Mouse (Mus musculus) liver, postnatal 0 days (tissue): Measurements from ENCODE around the gene Ap1s2. TPM values are rescaled to one million over a fixed set of nuclear protein-coding genes. Genes with fewer than 3 reads are reported as not detected.

Experiments used
- ATAC-seq: fragments of 200-750 bp; cut with Nextera tagmentation; 2 replicates; pipeline ENCODE4 v1.8.0; 2017; ENCODE audit warnings: mild to moderate bottlenecking, moderate library complexity
- DNase-seq: peaks from one replicate; pipeline ENCODE4 v3.0.0-alpha.2; 2016
- H3K27ac ChIP-seq: fragments of 300-500 bp; sonication (generic); 2 replicates; pipeline ENCODE4 v1.5.1; 2014; ENCODE audit warnings: antibody characterized with exemption, moderate library complexity, mild to moderate bottlenecking, low read depth
- H3K27me3 ChIP-seq: fragments of 300-500 bp; sonication (generic); 2 replicates; pipeline ENCODE4 v1.6.1; 2014; ENCODE audit warnings: low read length, control low read depth, mixed read lengths; ENCODE audit not compliant: insufficient read depth
- H3K36me3 ChIP-seq: fragments of 300-500 bp; sonication (generic); replicated peaks from 2 replicates; pipeline ENCODE4 v1.6.1; 2014; ENCODE audit warnings: mild to moderate bottlenecking, control low read depth, low read length, moderate library complexity, mixed read lengths; ENCODE audit not compliant: insufficient read depth
- H3K4me1 ChIP-seq: fragments of 300-500 bp; sonication (generic); 2 replicates; pipeline ENCODE4 v1.6.1; 2014; ENCODE audit warnings: antibody characterized with exemption, mild to moderate bottlenecking, control low read depth; ENCODE audit not compliant: insufficient read depth
- H3K4me2 ChIP-seq: fragments of 300-500 bp; sonication (generic); 2 replicates; pipeline ENCODE4 v1.6.1; 2014; ENCODE audit warnings: low read depth, mild to moderate bottlenecking, low read length, moderate library complexity, mixed read lengths
- H3K4me3 ChIP-seq: fragments of 300-500 bp; sonication (generic); 2 replicates; pipeline ENCODE4 v1.5.1; 2014; ENCODE audit warnings: low read depth, low read length
- H3K9ac ChIP-seq: fragments of 300-500 bp; sonication (generic); replicated peaks from 2 replicates; pipeline ENCODE4 v1.6.1; 2014; ENCODE audit warnings: mild to moderate bottlenecking, moderate library complexity
- H3K9me3 ChIP-seq: fragments of 300-500 bp; sonication (generic); 2 replicates; pipeline ENCODE4 v1.6.1; 2016; ENCODE audit warnings: mild to moderate bottlenecking, control low read depth, low read length, mixed read lengths
- CTCF ChIP-seq: sonication (generic); IDR thresholded peaks from 2 replicates; pipeline ENCODE4 v1.5.1; 2016; ENCODE audit warnings: antibody characterized with exemption, low read depth
- EP300 ChIP-seq: IDR thresholded peaks from 2 replicates; pipeline ENCODE4 v1.6.1; 2016; ENCODE audit warnings: antibody characterized with exemption, low read depth, mild to moderate bottlenecking
- WGBS: fragments of 180-500 bp; shearing (Covaris S2); extraction: QIAGEN DNeasy Blood & Tissue Kit; methylation state at CpG from one replicate; pipeline ENCODE4 v1.1.7; 2014; ENCODE audit not compliant: insufficient replicate concordance; 5-methylcytosine and 5-hydroxymethylcytosine counted together
- polyA plus RNA-seq: library from polyadenylated mRNA; unstranded; fragments of >200 nt; fragmentation: Nextera tagmentation; extraction: Ambion mirVana; gene quantifications from 2 replicates; pipeline ENCODE4 v1.2.1, GENCODE M21; 2015

Ap1s2 gene
- polyA plus RNA-seq, 1 experiment from 2014 or later, result 4.9 TPM

DNA sequence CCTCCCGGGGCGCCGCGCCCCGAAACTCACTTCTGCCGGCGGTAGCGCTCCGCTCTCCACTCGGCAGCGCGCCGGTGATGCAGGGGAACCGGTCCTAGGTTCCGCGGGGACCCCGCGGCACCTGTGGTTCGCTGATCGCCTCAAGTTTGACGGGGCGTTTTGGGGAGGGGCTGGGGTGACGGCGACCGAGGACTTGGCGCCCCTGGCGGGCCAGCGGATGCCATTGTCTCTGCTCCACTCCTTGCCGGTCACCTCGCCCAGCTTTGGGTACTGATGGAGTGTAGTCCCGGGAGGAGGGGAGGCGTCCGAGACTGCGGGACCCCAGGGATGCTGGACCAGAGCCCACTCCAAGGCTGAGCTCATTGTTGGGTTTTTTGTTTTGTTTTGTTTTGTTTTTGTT, 564 bp downstream of the Ap1s2 start:
- H3K4me1 ChIP-seq, result no peaks in the 10 kb centered on the region
- H3K9ac ChIP-seq, result peak overlapping the region; percentile 64
- H3K9me3 ChIP-seq, result no peaks in the 10 kb centered on the region
- H3K36me3 ChIP-seq, result no peaks in the 10 kb centered on the region
- H3K27ac ChIP-seq, result peak overlapping the region; percentile 67
- H3K27me3 ChIP-seq, result peaks cover 12% of the 10 kb centered on the region; the same call in 1 of the 2 replicates
- ATAC-seq, result no peak; the same call in 1 of the 2 replicates
- peak overlapping the region; percentile 69 for H3K4me3 ChIP-seq
- DNase-seq, result no peak
- H3K4me2 ChIP-seq, result peak overlapping the region; percentile 86
- TF ChIP-seq EP300 (no peak), CTCF (peak; percentile 22; the same call in 1 of the 2 replicates)
- 19% methylated on average over 16 of the region's 34 CpGs for WGBS

DNA sequence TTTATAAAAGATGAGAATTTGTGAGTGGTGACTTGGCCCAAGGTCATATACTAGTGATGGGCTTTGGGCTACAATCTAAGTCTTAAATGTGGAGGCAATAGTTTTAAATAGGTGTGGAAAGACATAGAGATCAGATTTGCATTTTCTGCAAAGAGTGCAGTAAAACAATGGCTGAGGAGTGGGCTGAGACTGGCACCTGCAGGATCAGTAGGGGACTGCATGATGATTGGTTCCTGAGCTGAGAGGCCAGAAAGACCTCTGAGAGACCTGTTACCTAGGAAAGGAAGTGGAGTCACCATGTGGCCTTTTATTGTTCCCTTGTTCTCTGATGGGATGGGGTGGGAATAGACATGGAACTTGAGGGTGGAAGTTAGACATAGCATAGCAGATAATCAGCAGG, 4.0 kb downstream of the Ap1s2 start:
- DNase-seq (peak; percentile 20), ATAC-seq (no peak)
- no peaks in the 10 kb centered on the region for H3K9me3 ChIP-seq
- H3K27ac ChIP-seq, result no peak overlapping the region
- H3K4me3 ChIP-seq, result no peak overlapping the region
- no peaks in the 10 kb centered on the region for H3K4me1 ChIP-seq
- TF ChIP-seq CTCF (peak; percentile 64), EP300 (no peak)
- H3K9ac ChIP-seq, result no peak overlapping the region
- H3K4me2 ChIP-seq, result no peak overlapping the region
- H3K27me3 ChIP-seq, result peaks cover 12% of the 10 kb centered on the region; the same call in 1 of the 2 replicates
- no peaks in the 10 kb centered on the region for H3K36me3 ChIP-seq

DNA sequence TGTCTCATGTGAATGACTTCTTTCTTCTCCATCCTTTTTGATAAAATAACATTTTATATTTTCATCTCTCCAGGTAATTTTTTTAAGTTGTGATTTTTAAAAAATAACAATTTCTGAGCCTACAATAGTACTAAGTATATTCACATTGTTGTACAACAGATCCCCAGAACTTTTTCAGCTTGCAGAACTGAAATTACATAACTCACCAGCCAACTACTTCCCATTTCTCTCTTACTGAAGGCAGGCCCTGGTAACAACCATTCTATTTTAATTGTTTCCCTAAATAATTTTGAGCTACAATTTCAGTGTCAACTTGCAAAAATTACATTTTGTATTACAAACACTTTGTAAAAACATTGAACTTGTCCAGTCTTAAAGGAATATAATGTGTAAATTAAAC, 20.7 kb downstream of the Ap1s2 start:
- no peak for DNase-seq

DNA sequence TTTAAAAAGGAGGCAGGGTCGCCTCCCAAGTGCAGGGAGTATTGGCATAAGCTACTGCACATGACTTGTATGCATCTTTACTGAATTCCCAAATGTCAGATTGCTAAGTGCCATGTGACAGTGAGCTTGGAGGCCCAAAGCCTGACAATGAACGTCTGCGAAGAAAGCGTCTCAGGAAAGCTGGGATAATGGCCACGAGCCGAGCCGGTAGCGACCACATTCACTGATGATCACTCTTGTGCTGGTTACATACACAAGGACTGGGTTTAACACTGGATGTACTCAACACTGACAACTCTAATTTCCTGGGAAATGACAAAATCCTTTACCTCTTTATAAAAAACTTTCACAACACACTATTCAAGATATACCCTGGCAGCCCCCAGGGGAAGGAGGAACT, 25.9 kb downstream of the Ap1s2 start:
- Histone ChIP-seq H3K36me3 (peaks cover 10% of the 10 kb centered on the region; the same call in 1 of the 2 replicates), H3K9me3 (no peaks in the 10 kb centered on the region), H3K4me1 (no peaks in the 10 kb centered on the region), H3K27ac (no peak overlapping the region), H3K27me3 (no peaks in the 10 kb centered on the region), H3K4me3 (no peak overlapping the region), H3K4me2 (no peak overlapping the region), H3K9ac (no peak overlapping the region)
- 84% methylated on average over 8 of the region's 8 CpGs for WGBS
- DNase-seq (no peak), ATAC-seq (no peak)
- no peak for TF ChIP-seq EP300
- no peak for TF ChIP-seq CTCF

More for the DNA sequence above, 20.7 kb downstream of the Ap1s2 start:
- Histone ChIP-seq H3K4me3 (no peak overlapping the region), H3K4me1 (no peaks in the 10 kb centered on the region), H3K9me3 (no peaks in the 10 kb centered on the region), H3K27me3 (no peaks in the 10 kb centered on the region), H3K4me2 (no peak overlapping the region), H3K36me3 (no peaks in the 10 kb centered on the region), H3K9ac (no peak overlapping the region), H3K27ac (no peak overlapping the region)
- no peak for ATAC-seq
- TF ChIP-seq EP300, result no peak
- no peak for TF ChIP-seq CTCF

DNA sequence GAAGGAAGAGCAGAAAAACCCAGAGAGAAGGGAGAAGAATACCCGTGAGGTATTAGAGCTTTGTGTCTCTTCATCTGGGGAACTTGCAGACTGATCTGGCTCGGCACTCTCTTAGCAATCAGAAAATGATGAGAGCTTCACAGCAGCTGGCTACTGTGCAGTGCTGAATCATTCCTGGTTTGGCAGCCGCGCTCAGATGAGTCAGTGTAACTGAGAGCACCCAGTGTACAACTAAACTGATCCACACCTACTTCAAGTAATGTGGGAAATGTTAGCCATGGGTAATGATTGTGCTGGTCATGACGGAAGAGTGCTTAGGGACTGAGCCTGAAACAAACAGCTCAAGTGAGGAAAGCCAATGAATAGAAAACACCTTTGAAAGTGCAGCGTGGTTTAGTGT, 29.8 kb downstream of the Ap1s2 start:
- TF ChIP-seq EP300, result no peak
- TF ChIP-seq CTCF, result no peak
- H3K36me3 ChIP-seq, result peaks cover 20% of the 10 kb centered on the region; the same call in 1 of the 2 replicates
- DNase-seq, result no peak

DNA sequence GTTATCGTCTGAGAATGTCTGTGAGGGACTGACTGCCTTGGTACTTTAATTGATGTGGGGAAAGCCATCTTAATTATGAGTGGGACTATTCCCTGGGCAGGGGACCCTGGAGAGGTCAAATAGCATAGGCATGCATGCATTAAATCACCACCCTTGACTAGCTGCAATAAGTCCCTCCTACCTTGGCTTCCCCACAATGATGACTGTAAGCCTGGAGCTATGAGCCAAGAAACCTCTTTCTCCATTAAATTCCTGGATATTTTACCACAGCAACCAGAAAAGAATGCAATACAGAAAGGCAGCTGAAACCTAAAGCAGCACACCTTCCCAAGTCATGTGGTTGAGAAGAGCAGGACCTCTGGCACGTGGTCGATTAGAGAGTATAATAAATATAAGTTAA, 35.6 kb downstream of the Ap1s2 start:
- ATAC-seq (no peak), DNase-seq (no peak)
- Histone ChIP-seq H3K27me3 (no peaks in the 10 kb centered on the region), H3K9ac (no peak overlapping the region), H3K4me3 (no peak overlapping the region), H3K9me3 (no peaks in the 10 kb centered on the region), H3K27ac (no peak overlapping the region), H3K4me2 (no peak overlapping the region), H3K4me1 (no peaks in the 10 kb centered on the region), H3K36me3 (peaks cover 23% of the 10 kb centered on the region)
- no peak for TF ChIP-seq EP300
- 80% methylated on average over 3 of the region's 3 CpGs for WGBS

More for the DNA sequence above, 29.8 kb downstream of the Ap1s2 start:
- no peak overlapping the region for H3K27ac ChIP-seq
- H3K9ac ChIP-seq, result no peak overlapping the region
- no peaks in the 10 kb centered on the region for H3K9me3 ChIP-seq
- ATAC-seq, result no peak
- no peak overlapping the region for H3K4me2 ChIP-seq
- no peaks in the 10 kb centered on the region for H3K4me1 ChIP-seq
- WGBS, result 86% methylated on average over 6 of the region's 6 CpGs
- no peaks in the 10 kb centered on the region for H3K27me3 ChIP-seq
- H3K4me3 ChIP-seq, result no peak overlapping the region

DNA sequence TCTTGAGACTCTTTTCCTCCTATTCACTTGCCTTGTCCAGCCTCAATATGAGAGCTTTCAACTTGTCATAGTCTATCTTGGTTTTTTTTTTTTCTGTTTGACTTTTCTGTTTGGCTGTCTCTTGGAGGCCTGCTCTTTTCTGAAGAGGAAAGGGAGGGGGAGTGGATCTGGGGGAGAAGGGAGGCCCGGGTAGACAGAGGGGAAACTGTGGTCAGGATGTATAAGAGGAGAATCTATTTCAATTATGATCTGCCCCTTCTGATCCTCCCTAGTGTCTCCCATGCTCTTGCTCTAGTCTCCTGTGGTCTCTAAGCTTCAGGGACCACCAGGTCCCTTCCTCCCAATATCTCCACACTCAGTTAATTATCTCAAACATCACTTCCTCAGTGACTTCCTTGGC, 42.8 kb downstream of the Ap1s2 start:
- no peak overlapping the region for H3K4me2 ChIP-seq
- H3K9ac ChIP-seq, result no peak overlapping the region
- H3K27me3 ChIP-seq, result no peaks in the 10 kb centered on the region
- H3K9me3 ChIP-seq, result no peaks in the 10 kb centered on the region
- H3K4me1 ChIP-seq, result no peaks in the 10 kb centered on the region
- TF ChIP-seq EP300 (no peak), CTCF (no peak)
- ATAC-seq, result no peak
- no peak for DNase-seq
- 44% methylated on average over 1 of the region's 1 CpGs for WGBS
- no peak overlapping the region for H3K4me3 ChIP-seq
- H3K27ac ChIP-seq, result no peak overlapping the region
- H3K36me3 ChIP-seq, result peaks cover 37% of the 10 kb centered on the region
